Mouse (Mus musculus) intestine, postnatal 0 days (tissue): Measurements from ENCODE around the gene Arhgap36. TPM values are rescaled to one million over a fixed set of nuclear protein-coding genes. Genes with fewer than 3 reads are reported as not detected.
A peak's percentile ranks its signal among the peaks of the same experiment; 100 is the strongest.

ENCODE experiments used
- ATAC-seq: fragments of 200-750 bp; cut with Nextera tagmentation; 2 replicates; pipeline ENCODE4 v1.8.0; 2017; ENCODE audit warnings: mild to moderate bottlenecking, moderate TSS enrichment, moderate library complexity
- H3K27ac ChIP-seq: fragments of 300-500 bp; sonication (generic); 2 replicates; pipeline ENCODE4 v1.5.1; 2014; ENCODE audit warnings: mild to moderate bottlenecking, low read depth, low read length, moderate library complexity
- H3K27me3 ChIP-seq: fragments of 300-500 bp; sonication (generic); replicated peaks from 2 replicates; pipeline ENCODE4 v1.6.1; 2014; ENCODE audit warnings: low read length, mixed read lengths; ENCODE audit not compliant: control insufficient read depth, insufficient read depth
- H3K36me3 ChIP-seq: fragments of 300-500 bp; sonication (generic); 2 replicates; pipeline ENCODE4 v1.6.1; 2014; ENCODE audit warnings: mild to moderate bottlenecking, moderate library complexity; ENCODE audit not compliant: control insufficient read depth, insufficient read depth
- H3K4me1 ChIP-seq: fragments of 300-500 bp; sonication (generic); replicated peaks from 2 replicates; pipeline ENCODE4 v1.6.1; 2014; ENCODE audit warnings: antibody characterized with exemption, low read length, mixed read lengths; ENCODE audit not compliant: control insufficient read depth, insufficient read depth
- H3K4me2 ChIP-seq: fragments of 300-500 bp; sonication (generic); replicated peaks from 2 replicates; pipeline ENCODE4 v1.6.1; 2014; ENCODE audit warnings: low read depth, mild to moderate bottlenecking, moderate library complexity
- H3K4me3 ChIP-seq: fragments of 300-500 bp; sonication (generic); 2 replicates; pipeline ENCODE4 v1.5.1; 2014; ENCODE audit warnings: low read depth, low read length
- H3K9ac ChIP-seq: fragments of 300-500 bp; sonication (generic); 2 replicates; pipeline ENCODE4 v1.6.1; 2014; ENCODE audit warnings: mild to moderate bottlenecking, low read depth, low read length
- H3K9me3 ChIP-seq: fragments of 300-500 bp; sonication (generic); 2 replicates; pipeline ENCODE4 v1.6.1; 2016; ENCODE audit warnings: mixed run types; ENCODE audit not compliant: control insufficient read depth
- CTCF ChIP-seq: sonication (generic); IDR thresholded peaks from 2 replicates; pipeline ENCODE4 v1.5.1; 2016; ENCODE audit warnings: low read depth, mild to moderate bottlenecking, control low read depth, antibody characterized with exemption, moderate library complexity
- WGBS: fragments of 180-500 bp; shearing (Covaris S2); extraction: QIAGEN DNeasy Blood & Tissue Kit; methylation state at CpG from one replicate; pipeline ENCODE4 v1.1.7; 2014; 5-methylcytosine and 5-hydroxymethylcytosine counted together
- polyA plus RNA-seq: library from polyadenylated mRNA; unstranded; fragments of >200 nt; fragmentation: Nextera tagmentation; extraction: Ambion mirVana; gene quantifications from 2 replicates; pipeline ENCODE4 v1.2.1, GENCODE M21; 2015

Gene Arhgap36
- polyA plus RNA-seq: 0.23 and 0.24 TPM in 2 replicates

- Histone ChIP-seq H3K9ac (no peak within 1 kb of the TSS), H3K4me1 (no peaks in the 10 kb centered on the region), H3K4me2 (no peak within 1 kb of the TSS), H3K27me3 (no peaks in the 10 kb centered on the region), H3K27ac (no peak within 1 kb of the TSS), H3K9me3 (no peaks in the 10 kb centered on the region), H3K36me3 (no peaks in the 10 kb centered on the region), H3K4me3 (no peak within 1 kb of the TSS)
- TF ChIP-seq CTCF: no peak
- 56% methylated on average over 6 of the region's 6 CpGs for WGBS
- no peak for ATAC-seq
Observed at GRCm38 (mm10) chrX:49463442-49463970, at the start of gene Arhgap36. Gene Arhgap36, plus strand, starts transcription at chrX:49463945.

- WGBS: 63% methylated on average over 10 of the region's 10 CpGs
- no peak for TF ChIP-seq CTCF
- no peak for ATAC-seq
Observed at GRCm38 (mm10) chrX:49457781-49458180, 6.0 kb upstream of the Arhgap36 start.

GRCm38 (mm10) chrX:49470287-49471054 is 6.7 kb downstream of the Arhgap36 start:
- no peaks in the 10 kb centered on the region for H3K36me3 ChIP-seq
- H3K4me2 ChIP-seq: peak overlapping the region; percentile 63
- H3K4me3 ChIP-seq: peak overlapping the region; percentile 24
- no peaks in the 10 kb centered on the region for H3K9me3 ChIP-seq
- 18% methylated on average over 30 of the region's 34 CpGs for WGBS
- no peaks in the 10 kb centered on the region for H3K27me3 ChIP-seq
- H3K4me1 ChIP-seq: no peaks in the 10 kb centered on the region
- H3K27ac ChIP-seq: no peak overlapping the region
- no peak for TF ChIP-seq CTCF
- no peak for ATAC-seq
- no peak overlapping the region for H3K9ac ChIP-seq

More at GRCm38 (mm10) chrX:49457781-49458180, 6.0 kb upstream of the Arhgap36 start:
- Histone ChIP-seq H3K9ac (no peak overlapping the region), H3K4me1 (no peaks in the 10 kb centered on the region), H3K36me3 (no peaks in the 10 kb centered on the region), H3K27me3 (no peaks in the 10 kb centered on the region), H3K4me3 (no peak overlapping the region), H3K27ac (no peak overlapping the region), H3K9me3 (no peaks in the 10 kb centered on the region), H3K4me2 (no peak overlapping the region)

- no peak overlapping the region for H3K27ac ChIP-seq
- peak overlapping the region; percentile 23 for H3K4me3 ChIP-seq
- 30% methylated on average over 29 of the region's 29 CpGs for WGBS
- H3K36me3 ChIP-seq: no peaks in the 10 kb centered on the region
- no peaks in the 10 kb centered on the region for H3K9me3 ChIP-seq
- H3K9ac ChIP-seq: no peak overlapping the region
- no peaks in the 10 kb centered on the region for H3K27me3 ChIP-seq
- TF ChIP-seq CTCF: no peak
- no peak for ATAC-seq
- H3K4me2 ChIP-seq: peak overlapping the region; percentile 57
- H3K4me1 ChIP-seq: no peaks in the 10 kb centered on the region
Observed at GRCm38 (mm10) chrX:49479968-49480809, 16.4 kb downstream of the Arhgap36 start.

- no peak for ATAC-seq
Observed at GRCm38 (mm10) chrX:49480846-49481245, 17.1 kb downstream of the Arhgap36 start.

GRCm38 (mm10) chrX:49489141-49489540 is 25.4 kb downstream of the Arhgap36 start:
- no peaks in the 10 kb centered on the region for H3K4me1 ChIP-seq
- no peak overlapping the region for H3K4me3 ChIP-seq
- TF ChIP-seq CTCF: no peak
- no peak for ATAC-seq
- no peaks in the 10 kb centered on the region for H3K9me3 ChIP-seq
- H3K27me3 ChIP-seq: peaks cover 10% of the 10 kb centered on the region
- H3K9ac ChIP-seq: no peak overlapping the region
- H3K4me2 ChIP-seq: no peak overlapping the region
- 78% methylated on average over 5 of the region's 5 CpGs for WGBS
- H3K27ac ChIP-seq: no peak overlapping the region
- H3K36me3 ChIP-seq: no peaks in the 10 kb centered on the region

More at GRCm38 (mm10) chrX:49480846-49481245, 17.1 kb downstream of the Arhgap36 start:
- WGBS: 19% methylated on average over 12 of the region's 12 CpGs
- Histone ChIP-seq H3K27me3 (no peaks in the 10 kb centered on the region), H3K4me3 (peak overlapping the region; percentile 23), H3K4me2 (peak overlapping the region; percentile 57), H3K4me1 (no peaks in the 10 kb centered on the region), H3K9ac (no peak overlapping the region), H3K27ac (no peak overlapping the region), H3K36me3 (no peaks in the 10 kb centered on the region), H3K9me3 (no peaks in the 10 kb centered on the region)
- TF ChIP-seq CTCF: peak; percentile 38
